Mouse (Mus musculus): Measurements from ENCODE around the gene Ccz1.

DNA sequence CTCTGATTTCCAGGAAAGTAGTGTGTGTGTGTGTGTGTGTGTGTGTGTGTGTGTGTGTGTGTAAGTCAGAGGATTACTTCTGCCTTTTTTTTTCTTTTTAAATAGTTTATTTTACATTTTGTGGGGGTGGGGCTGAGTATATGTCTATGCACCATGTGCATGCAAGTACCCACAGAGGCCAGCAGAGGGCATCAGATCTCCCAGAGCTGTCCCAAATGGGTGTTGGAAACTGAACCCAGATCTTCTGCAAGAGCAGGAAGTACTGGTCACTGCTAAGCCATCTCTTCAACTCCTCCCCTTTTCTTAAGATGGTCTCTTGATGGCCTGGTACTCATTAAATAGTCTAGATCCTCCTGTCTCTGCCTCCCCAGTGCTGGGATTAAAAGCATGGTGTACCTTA, 36.6 kb upstream of the Ccz1 start:
- TF ChIP-seq EP300 (optimal IDR thresholded peaks at IDR 0.05) (no peak), CTCF (IDR thresholded peaks at IDR 0.05; ENCODE audit: low read depth) (peak; percentile 53)

Data from stomach, postnatal 0 days (tissue).